ENCODE assay signal across 25 mouse cellular contexts in the genomic region with DNA sequence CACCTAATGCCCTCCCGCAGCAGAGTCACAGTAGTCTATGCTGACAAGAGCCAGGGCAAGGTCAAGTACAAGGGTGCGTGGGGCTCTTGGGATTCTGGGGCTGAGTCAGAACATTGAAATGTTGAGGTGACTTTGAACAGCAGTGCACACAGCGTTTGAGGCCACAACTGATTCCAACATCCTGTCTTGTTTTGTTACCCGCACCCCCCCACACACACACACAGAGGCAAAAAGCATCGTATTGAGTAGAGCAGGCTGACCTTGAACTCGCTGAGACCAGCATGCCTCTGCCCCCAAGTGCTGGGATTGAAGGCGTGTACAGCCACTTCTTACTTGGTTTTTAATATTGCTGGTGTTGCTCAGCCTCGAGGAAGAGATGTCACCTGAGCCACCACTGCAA. TPM values are rescaled to one million over a fixed set of nuclear protein-coding genes. Genes with fewer than 3 reads are reported as not detected.
DNase-seq lines count a peak whose midpoint lies in the region.
"Had no signal": no experiment of that assay in that cellular context is flagged by ENCODE, and none has a peak within 500 bp of the region (broad histone marks: within the 10 kb centered on the region; RNA-seq: fewer than 3 reads in every experiment).

No protein-coding gene starts in this region.

- no peaks in the 10 kb centered on the region for H3K9me3 ChIP-seq in heart, embryonic 10.5 days
- H3K9me3 ChIP-seq: embryonic facial prominence, embryonic 10.5 days; forebrain, embryonic 15.5 days had no signal

- 83% methylated on average over 8 of the region's 8 CpGs for WGBS in heart, embryonic 10.5 days

- H3K36me3 ChIP-seq in heart, embryonic 10.5 days = no peaks in the 10 kb centered on the region
- H3K36me3 ChIP-seq: embryonic facial prominence, embryonic 10.5 days; forebrain, embryonic 15.5 days; hindbrain, embryonic 12.5 days had no signal

- no peak overlapping the region for H3K4me3 ChIP-seq in heart, embryonic 10.5 days
- H3K4me3 ChIP-seq: embryonic facial prominence, embryonic 10.5 days; forebrain, embryonic 15.5 days; hindbrain, embryonic 12.5 days had no signal

- peak; percentile 61 for DNase-seq in heart, embryonic 10.5 days (ENCODE audit: low spot score)
- DNase-seq in heart, adult 8-10 months (ENCODE audit: low spot score) = no peak
- DNase-seq in right cerebral cortex, postnatal 10 days (ENCODE audit: low spot score in 2 of 2) = peak; percentile 9 to 15
- no peak for DNase-seq in right cerebral cortex, postnatal 14 days
- DNase-seq in 3T3-L1 (ENCODE audit: low read depth, low spot score) (peak; percentile 25), R1 (ENCODE audit: low read depth, low spot score) (peak; percentile 47)
- DNase-seq in lung, postnatal 14 days = no peak
- DNase-seq: cerebellum, adult 2 months; cerebellum, postnatal 10 days; heart, postnatal 10 days; heart, postnatal 4 days; kidney, adult 18-20 months had no signal

- H3K4me1 ChIP-seq in heart, embryonic 10.5 days = no peaks in the 10 kb centered on the region
- H3K4me1 ChIP-seq: forebrain, embryonic 15.5 days; hindbrain, embryonic 12.5 days had no signal

- H3K27me3 ChIP-seq in heart, embryonic 10.5 days (ENCODE audit: insufficient read depth, poor library complexity, severe bottlenecking) = peaks cover 8% of the 10 kb centered on the region; the same call in 1 of the 2 replicates
- H3K27me3 ChIP-seq: forebrain, embryonic 15.5 days had no signal

- H3K27ac ChIP-seq in heart, embryonic 10.5 days = no peak overlapping the region
- H3K27ac ChIP-seq: embryonic facial prominence, embryonic 10.5 days; forebrain, embryonic 15.5 days; hindbrain, embryonic 12.5 days had no signal

RNA-seq across cellular contexts. Expression of a gene that starts 12.8 kb away (rescaled TPM):
- not detected in 2 replicates for polyA plus RNA-seq in heart, embryonic 10.5 days (2016; fragmentation: Nextera tagmentation; extraction: Ambion mirVana)
- total RNA-seq in heart, adult 8-10 months (2022) = not detected
- total RNA-seq: adrenal gland, adult 18-20 months; adrenal gland, postnatal 36 days; CH12.LX; ES-E14; gastrocnemius, adult 8-10 months; gastrocnemius, postnatal 4 days; heart, postnatal 10 days; heart, postnatal 4 days had no signal
- polyA plus RNA-seq: cerebellum, adult 2 months; embryonic facial prominence, embryonic 10.5 days; embryonic facial prominence, embryonic 14.5 days; forebrain, embryonic 15.5 days; heart, embryonic 14.5 days; hindbrain, embryonic 12.5 days; hindbrain, embryonic 16.5 days; inflammation-experienced regulatory T-cells, adult 6 months had no signal

RNA-seq across cellular contexts. Expression of a gene that starts 19.4 kb away (rescaled TPM):
- polyA plus RNA-seq in heart, embryonic 10.5 days (2016; fragmentation: Nextera tagmentation; extraction: Ambion mirVana) = 46.6 and 53.9 TPM in 2 replicates
- total RNA-seq in heart, adult 8-10 months (2022) = 10 to 100 TPM; 10.6 to 17.6 (median 15.3) TPM

RNA-seq across cellular contexts. Expression of a gene that starts 39.5 kb away (rescaled TPM):
- not detected in 2 replicates for polyA plus RNA-seq in heart, embryonic 10.5 days (2016; fragmentation: Nextera tagmentation; extraction: Ambion mirVana)
- under 1 TPM in 1 of 4 experiments, not detected in 3; 0.16 TPM for total RNA-seq in heart, adult 8-10 months (2022)
- total RNA-seq: heart, postnatal 10 days had no signal
- polyA plus RNA-seq: embryonic facial prominence, embryonic 10.5 days; embryonic facial prominence, embryonic 14.5 days; heart, embryonic 14.5 days; inflammation-experienced regulatory T-cells, adult 6 months had no signal

RNA-seq across cellular contexts. Expression of a gene that starts 40.8 kb away (rescaled TPM):
- polyA plus RNA-seq in heart, embryonic 10.5 days (2016; fragmentation: Nextera tagmentation; extraction: Ambion mirVana) = 16.8 and 24.1 TPM in 2 replicates
- total RNA-seq in heart, adult 8-10 months (2022) = 1 to 10 TPM; 3.1 to 7.1 (median 4.8) TPM

Comparison
In these comparisons a context has a peak if more than half of its experiments do, and no peak if none do; other contexts are left out.
1. DNase-seq: peak in heart, embryonic 10.5 days (single experiment), right cerebral cortex, postnatal 10 days (2 of 2), 3T3-L1 (single experiment) and R1 (single experiment); none in heart, adult 8-10 months (single experiment), right cerebral cortex, postnatal 14 days (single experiment) and lung, postnatal 14 days (single experiment).